Mouse (Mus musculus): ENCODE measurements at regions not wholly inside any gene's neighbourhood (a gene's known extent, or its start where the extent isn't known, plus 50 kb on each side); places are given as distances from the start of the nearest gene placed in this dataset.

- TF ChIP-seq POLR2A (IDR thresholded peaks at IDR 0.05; ENCODE audit: extremely low read depth, insufficient read depth, low read length) = no peak
- no peak for TF ChIP-seq CTCF (IDR thresholded peaks at IDR 0.05; ENCODE audit: extremely low read depth, insufficient read depth, low read length)
These were observed 293.1 kb downstream of the Dad1 start for GRCm38 (mm10) chr14:53960779-53961178.
